Mouse (Mus musculus) CD4-positive, CD25-positive, alpha-beta regulatory T cell, adult 9 weeks (primary cell): ENCODE results near the gene Sgk2. TPM values are rescaled to one million over a fixed set of nuclear protein-coding genes. Genes with fewer than 3 reads are reported as not detected.

Source experiments
- polyA plus RNA-seq: library from polyadenylated mRNA; unstranded; fragments of 100-300 nt; shearing (Covaris generic); gene quantifications from one replicate; pipeline ENCODE4 v1.2.1, GENCODE M21; 2017

The Sgk2 gene
- not detected for polyA plus RNA-seq

GRCm38 (mm10) chr2:162987218-162987617, at the start of gene Sgk2:
Gene Sgk2 (plus strand): TSS chr2:162987330.

GRCm38 (mm10) chr2:162943148-162943846, 43.8 kb upstream of the Sgk2 start, which contains the start of gene L3mbtl1:
Gene L3mbtl1 (plus strand): TSS chr2:162943472.

GRCm38 (mm10) chr2:163016916-163017743, 30.0 kb downstream of the Sgk2 start, which contains the start of gene Ift52:
Gene Ift52 (plus strand): TSS chr2:163017354.

DNA sequence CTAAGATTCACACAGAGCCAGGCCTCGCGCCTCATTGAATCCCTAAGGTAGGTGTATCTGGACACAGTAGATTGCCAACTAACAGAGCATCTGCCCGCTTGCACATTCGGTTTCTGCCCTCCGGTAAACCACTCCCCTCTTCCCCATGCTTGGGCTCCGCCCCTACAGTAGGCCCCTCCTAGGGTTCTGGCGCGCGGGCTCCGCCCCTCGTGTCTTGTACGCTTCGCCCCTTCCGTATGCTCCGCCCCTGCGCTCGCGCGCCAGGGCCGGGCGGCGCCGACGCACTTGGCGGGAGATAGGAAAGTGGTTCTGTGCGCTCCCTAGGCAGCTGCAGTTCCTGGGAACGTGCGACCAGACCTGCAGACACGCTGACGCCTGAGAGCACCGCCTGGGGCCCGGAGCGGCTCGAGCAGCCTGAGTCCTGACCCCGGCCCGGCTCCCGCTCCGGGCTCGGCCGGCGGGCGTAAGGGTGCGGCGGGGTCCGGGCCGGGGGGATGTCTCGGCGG, 67.3 kb downstream of the Sgk2 start, which contains the start of gene Mybl2:
Gene Mybl2 (plus strand): TSS at position 353 of the 506 bp plus-strand sequence.

Other genes starting within 250 kb of the Sgk2 start
- 32.8 TPM for gene Srsf6, start 55.8 kb upstream of the Sgk2 start, polyA plus RNA-seq
- gene L3mbtl1, start 43.9 kb upstream of the Sgk2 start, polyA plus RNA-seq, result not detected
- gene Ift52, start 30.0 kb downstream of the Sgk2 start, polyA plus RNA-seq, result 68.5 TPM
- gene Mybl2, start 67.4 kb downstream of the Sgk2 start, polyA plus RNA-seq, result 3.8 TPM
- not detected for gene Gtsf1l, start 100.5 kb downstream of the Sgk2 start, polyA plus RNA-seq
- 8.4 TPM for gene Tox2, start 215.8 kb downstream of the Sgk2 start, polyA plus RNA-seq